Mouse (Mus musculus) midbrain, embryonic 12.5 days (tissue): ENCODE results near the gene Dpf3. TPM values are rescaled to one million over a fixed set of nuclear protein-coding genes. Genes with fewer than 3 reads are reported as not detected.
A peak's percentile ranks its signal among the peaks of the same experiment; 100 is the strongest.

Experiments used
- ATAC-seq: fragments of 200-750 bp; cut with Nextera tagmentation; 2 replicates; pipeline ENCODE4 v1.8.0; 2017; ENCODE audit warnings: low read depth, moderate TSS enrichment, moderate library complexity; ENCODE audit not compliant: low FRiP score
- H3K27ac ChIP-seq: fragments of 300-500 bp; sonication (generic); replicated peaks from 2 replicates; pipeline ENCODE4 v1.5.1; 2016; ENCODE audit warnings: mild to moderate bottlenecking
- H3K27me3 ChIP-seq: fragments of 300-500 bp; sonication (generic); 2 replicates; pipeline ENCODE4 v1.6.1; 2016; ENCODE audit warnings: mild to moderate bottlenecking
- H3K36me3 ChIP-seq: fragments of 300-500 bp; sonication (generic); 2 replicates; pipeline ENCODE4 v1.6.1; 2016
- H3K4me1 ChIP-seq: fragments of 300-500 bp; sonication (generic); 2 replicates; pipeline ENCODE4 v1.6.1; 2016
- H3K4me2 ChIP-seq: fragments of 300-500 bp; sonication (generic); replicated peaks from 2 replicates; pipeline ENCODE4 v1.6.1; 2016; ENCODE audit warnings: mild to moderate bottlenecking, moderate library complexity
- H3K4me3 ChIP-seq: fragments of 300-500 bp; sonication (generic); 2 replicates; pipeline ENCODE4 v1.5.1; 2016; ENCODE audit warnings: mild to moderate bottlenecking
- H3K9ac ChIP-seq: fragments of 300-500 bp; sonication (generic); replicated peaks from 2 replicates; pipeline ENCODE4 v1.6.1; 2016; ENCODE audit warnings: mild to moderate bottlenecking, moderate library complexity
- H3K9me3 ChIP-seq: fragments of 300-500 bp; sonication (generic); 2 replicates; pipeline ENCODE4 v1.6.1; 2016; ENCODE audit warnings: mild to moderate bottlenecking
- WGBS: fragments of 180-500 bp; shearing (Covaris S2); methylation state at CpG from one replicate; pipeline ENCODE4 v1.1.7; 2016; 5-methylcytosine and 5-hydroxymethylcytosine counted together
- polyA plus RNA-seq: library from polyadenylated mRNA; unstranded; fragments of >200 nt; fragmentation: Nextera tagmentation; extraction: Ambion mirVana; gene quantifications from 2 replicates; pipeline ENCODE4 v1.2.1, GENCODE M21; 2016

Gene Dpf3
- 17.4 and 19.3 TPM in 2 replicates for polyA plus RNA-seq

GRCm38 (mm10) chr12:83487476-83487991 is at the start of gene Dpf3:
Gene Dpf3 (minus strand): TSS chr12:83487716.
- Histone ChIP-seq H3K27me3 (peaks cover 16% of the 10 kb centered on the region), H3K36me3 (no peaks in the 10 kb centered on the region), H3K9ac (peak within 1 kb of the TSS; percentile 77), H3K4me2 (peak within 1 kb of the TSS; percentile 99), H3K27ac (peak within 1 kb of the TSS; percentile 88), H3K4me1 (peaks cover 25% of the 10 kb centered on the region), H3K4me3 (peak within 1 kb of the TSS; percentile 75), H3K9me3 (peaks cover 4% of the 10 kb centered on the region; the same call in 1 of the 2 replicates)
- 0% methylated on average over 31 of the region's 31 CpGs for WGBS
- ATAC-seq, result peak; percentile 95

GRCm38 (mm10) chr12:83536039-83536438 is 48.5 kb upstream of the Dpf3 start:
- Histone ChIP-seq H3K9ac (no peak overlapping the region), H3K27me3 (no peaks in the 10 kb centered on the region), H3K4me3 (no peak overlapping the region), H3K4me2 (no peak overlapping the region), H3K4me1 (peaks cover 10% of the 10 kb centered on the region; the same call in 1 of the 2 replicates), H3K36me3 (peaks cover 66% of the 10 kb centered on the region), H3K27ac (no peak overlapping the region), H3K9me3 (no peaks in the 10 kb centered on the region)
- 65% methylated on average over 9 of the region's 9 CpGs for WGBS
- ATAC-seq, result 0 out of 2 replicates have a peak, but pooled peaks have one; percentile 34

- no peak overlapping the region for H3K27ac ChIP-seq
- no peak overlapping the region for H3K4me3 ChIP-seq
- H3K4me2 ChIP-seq, result no peak overlapping the region
- H3K9ac ChIP-seq, result no peak overlapping the region
- ATAC-seq, result no peak
- WGBS, result 91% methylated on average over 11 of the region's 11 CpGs
- no peaks in the 10 kb centered on the region for H3K9me3 ChIP-seq
- peaks cover 10% of the 10 kb centered on the region; the same call in 1 of the 2 replicates for H3K4me1 ChIP-seq
- peaks cover 60% of the 10 kb centered on the region for H3K36me3 ChIP-seq
- no peaks in the 10 kb centered on the region for H3K27me3 ChIP-seq
These were observed 47.9 kb upstream of the Dpf3 start for GRCm38 (mm10) chr12:83535428-83535827.

- Histone ChIP-seq H3K27me3 (no peaks in the 10 kb centered on the region), H3K4me3 (no peak overlapping the region), H3K36me3 (peaks cover 49% of the 10 kb centered on the region), H3K4me1 (peaks cover 10% of the 10 kb centered on the region; the same call in 1 of the 2 replicates), H3K9me3 (no peaks in the 10 kb centered on the region), H3K9ac (no peak overlapping the region), H3K4me2 (no peak overlapping the region), H3K27ac (no peak overlapping the region)
- WGBS, result 83% methylated on average over 3 of the region's 3 CpGs
- ATAC-seq, result no peak
These were observed 46.7 kb upstream of the Dpf3 start for GRCm38 (mm10) chr12:83534190-83534589.

GRCm38 (mm10) chr12:83532966-83533365 is 45.5 kb upstream of the Dpf3 start:
- Histone ChIP-seq H3K4me3 (no peak overlapping the region), H3K27ac (no peak overlapping the region), H3K9ac (no peak overlapping the region), H3K36me3 (peaks cover 39% of the 10 kb centered on the region), H3K27me3 (no peaks in the 10 kb centered on the region), H3K4me1 (peaks cover 10% of the 10 kb centered on the region; the same call in 1 of the 2 replicates), H3K9me3 (no peaks in the 10 kb centered on the region), H3K4me2 (no peak overlapping the region)
- ATAC-seq, result no peak
- WGBS, result 94% methylated on average over 3 of the region's 3 CpGs

- H3K27ac ChIP-seq, result no peak overlapping the region
- ATAC-seq, result no peak
- H3K4me3 ChIP-seq, result no peak overlapping the region
- no peak overlapping the region for H3K4me2 ChIP-seq
- 92% methylated on average over 6 of the region's 6 CpGs for WGBS
- H3K36me3 ChIP-seq, result peaks cover 30% of the 10 kb centered on the region
- no peak overlapping the region for H3K9ac ChIP-seq
- no peaks in the 10 kb centered on the region for H3K9me3 ChIP-seq
- H3K27me3 ChIP-seq, result no peaks in the 10 kb centered on the region
- H3K4me1 ChIP-seq, result peaks cover 10% of the 10 kb centered on the region; the same call in 1 of the 2 replicates
These were observed 44.5 kb upstream of the Dpf3 start for GRCm38 (mm10) chr12:83531992-83532391.

- H3K36me3 ChIP-seq, result peaks cover 13% of the 10 kb centered on the region; the same call in 1 of the 2 replicates
- 91% methylated on average over 5 of the region's 5 CpGs for WGBS
- H3K9ac ChIP-seq, result no peak overlapping the region
- H3K27me3 ChIP-seq, result no peaks in the 10 kb centered on the region
- H3K4me3 ChIP-seq, result no peak overlapping the region
- H3K4me1 ChIP-seq, result no peaks in the 10 kb centered on the region
- no peaks in the 10 kb centered on the region for H3K9me3 ChIP-seq
- no peak overlapping the region for H3K4me2 ChIP-seq
- H3K27ac ChIP-seq, result no peak overlapping the region
- ATAC-seq, result no peak
These were observed 41.1 kb upstream of the Dpf3 start for GRCm38 (mm10) chr12:83528665-83529064.

- H3K36me3 ChIP-seq, result peaks cover 9% of the 10 kb centered on the region; the same call in 1 of the 2 replicates
- no peaks in the 10 kb centered on the region for H3K27me3 ChIP-seq
- H3K4me1 ChIP-seq, result no peaks in the 10 kb centered on the region
- no peak overlapping the region for H3K4me3 ChIP-seq
- no peaks in the 10 kb centered on the region for H3K9me3 ChIP-seq
- H3K9ac ChIP-seq, result no peak overlapping the region
- 67% methylated on average over 6 of the region's 6 CpGs for WGBS
- H3K27ac ChIP-seq, result no peak overlapping the region
- no peak overlapping the region for H3K4me2 ChIP-seq
- ATAC-seq, result no peak
These were observed 40.3 kb upstream of the Dpf3 start for GRCm38 (mm10) chr12:83527816-83528215.

- Histone ChIP-seq H3K4me3 (no peak overlapping the region), H3K36me3 (no peaks in the 10 kb centered on the region), H3K27ac (no peak overlapping the region), H3K4me1 (peaks cover 10% of the 10 kb centered on the region), H3K27me3 (no peaks in the 10 kb centered on the region), H3K4me2 (no peak overlapping the region), H3K9ac (no peak overlapping the region), H3K9me3 (no peaks in the 10 kb centered on the region)
- no peak for ATAC-seq
- 84% methylated on average over 18 of the region's 18 CpGs for WGBS
These were observed 38.5 kb upstream of the Dpf3 start for GRCm38 (mm10) chr12:83525822-83526544.

GRCm38 (mm10) chr12:83524329-83524728 is 36.8 kb upstream of the Dpf3 start:
- Histone ChIP-seq H3K9me3 (no peaks in the 10 kb centered on the region), H3K36me3 (no peaks in the 10 kb centered on the region), H3K27me3 (0 out of 2 replicates have a peak, but pooled peaks cover 3% of the 10 kb centered on the region), H3K4me2 (no peak overlapping the region), H3K4me1 (peaks cover 14% of the 10 kb centered on the region), H3K27ac (no peak overlapping the region), H3K4me3 (no peak overlapping the region), H3K9ac (no peak overlapping the region)
- no peak for ATAC-seq
- WGBS, result 81% methylated on average over 5 of the region's 5 CpGs

- 79% methylated on average over 4 of the region's 4 CpGs for WGBS
- peaks cover 14% of the 10 kb centered on the region for H3K4me1 ChIP-seq
- H3K9me3 ChIP-seq, result no peaks in the 10 kb centered on the region
- no peak overlapping the region for H3K4me3 ChIP-seq
- no peak overlapping the region for H3K27ac ChIP-seq
- no peak for ATAC-seq
- no peak overlapping the region for H3K4me2 ChIP-seq
- H3K27me3 ChIP-seq, result 0 out of 2 replicates have a peak, but pooled peaks cover 4% of the 10 kb centered on the region
- H3K36me3 ChIP-seq, result no peaks in the 10 kb centered on the region
- no peak overlapping the region for H3K9ac ChIP-seq
These were observed 36.4 kb upstream of the Dpf3 start for GRCm38 (mm10) chr12:83523892-83524291.

- no peak overlapping the region for H3K4me3 ChIP-seq
- H3K4me1 ChIP-seq, result peaks cover 14% of the 10 kb centered on the region
- H3K27me3 ChIP-seq, result 0 out of 2 replicates have a peak, but pooled peaks cover 4% of the 10 kb centered on the region
- H3K9ac ChIP-seq, result no peak overlapping the region
- ATAC-seq, result no peak
- H3K9me3 ChIP-seq, result no peaks in the 10 kb centered on the region
- no peaks in the 10 kb centered on the region for H3K36me3 ChIP-seq
- no peak overlapping the region for H3K27ac ChIP-seq
- WGBS, result 83% methylated on average over 6 of the region's 6 CpGs
- H3K4me2 ChIP-seq, result no peak overlapping the region
These were observed 35.5 kb upstream of the Dpf3 start for GRCm38 (mm10) chr12:83523056-83523455.
